ENCODE assay signal across 13 mouse cellular contexts in genomic region chr14:122684250-122684649, GRCm38 (mm10).
DNase-seq lines count a peak whose midpoint lies in the region; ATAC-seq lines count a peak whose summit lies in the region.
"Had no signal": no experiment of that assay in that cellular context is flagged by ENCODE, and none has a peak within 500 bp of the region (broad histone marks: within the 10 kb centered on the region; RNA-seq: fewer than 3 reads in every experiment).

No protein-coding gene starts in this region.

- H3K4me1 ChIP-seq in embryonic facial prominence, embryonic 12.5 days: peaks cover 10% of the 10 kb centered on the region
- H3K4me1 ChIP-seq in embryonic facial prominence, embryonic 10.5 days: peaks cover 4% of the 10 kb centered on the region
- peaks cover 11% of the 10 kb centered on the region for H3K4me1 ChIP-seq in hindbrain, embryonic 14.5 days (replicated peaks; ENCODE audit: control insufficient read depth, insufficient read depth, low read length)
- H3K4me1 ChIP-seq in neural tube, embryonic 14.5 days (ENCODE audit: control insufficient read depth, insufficient read depth, low read length): no peaks in the 10 kb centered on the region

- DNase-seq in embryonic facial prominence, embryonic 10.5 days (ENCODE audit: low spot score): no peak
- peak; percentile 45 for DNase-seq in cerebellum, adult 8-10 months
- DNase-seq in hindbrain, embryonic 14.5 days (ENCODE audit: low spot score): peak; percentile 36
- DNase-seq in spleen, adult 12 weeks (ENCODE audit: low spot score): no peak
- DNase-seq in frontal cortex, adult 2 months (ENCODE audit: extremely low spot score in 1 of 2, low spot score in 1 of 2): no peak
- DNase-seq in ovary, postnatal 36 days (ENCODE audit: low spot score): no peak
- DNase-seq: adrenal gland, adult 8-10 months; kidney, adult 11 months; layer of hippocampus, adult 9-11 months; lung, postnatal 36 days had no signal

- H3K9ac ChIP-seq in embryonic facial prominence, embryonic 12.5 days: no peak overlapping the region
- H3K9ac ChIP-seq in hindbrain, embryonic 14.5 days: no peak overlapping the region
- no peak overlapping the region for H3K9ac ChIP-seq in neural tube, embryonic 14.5 days (replicated peaks; ENCODE audit: low read depth, low read length)

- H3K9me3 ChIP-seq in embryonic facial prominence, embryonic 12.5 days: no peaks in the 10 kb centered on the region
- no peaks in the 10 kb centered on the region for H3K9me3 ChIP-seq in embryonic facial prominence, embryonic 10.5 days
- H3K9me3 ChIP-seq in hindbrain, embryonic 14.5 days (ENCODE audit: control insufficient read depth, low read length): no peaks in the 10 kb centered on the region
- H3K9me3 ChIP-seq in neural tube, embryonic 14.5 days (ENCODE audit: control insufficient read depth, low read length): no peaks in the 10 kb centered on the region

- ATAC-seq in embryonic facial prominence, embryonic 12.5 days (ENCODE audit: insufficient number of reproducible peaks, insufficient read depth, low FRiP score, low TSS enrichment): 0 out of 2 replicates have a peak, but pooled peaks have one; percentile 64
- peak; percentile 74 for ATAC-seq in hindbrain, embryonic 14.5 days (ENCODE audit: low FRiP score)
- peak; percentile 65 for ATAC-seq in neural tube, embryonic 14.5 days (ENCODE audit: low read depth)

- no peak overlapping the region for H3K4me3 ChIP-seq in embryonic facial prominence, embryonic 12.5 days
- no peak overlapping the region for H3K4me3 ChIP-seq in embryonic facial prominence, embryonic 10.5 days
- no peak overlapping the region for H3K4me3 ChIP-seq in hindbrain, embryonic 14.5 days (replicated peaks; ENCODE audit: low read length)
- H3K4me3 ChIP-seq in neural tube, embryonic 14.5 days (ENCODE audit: low read depth, low read length): no peak overlapping the region

- no peak overlapping the region for H3K27ac ChIP-seq in embryonic facial prominence, embryonic 12.5 days
- H3K27ac ChIP-seq in embryonic facial prominence, embryonic 10.5 days (replicated peaks): no peak overlapping the region
- 0 out of 2 replicates have a peak overlapping the region, but pooled peaks have one; percentile 21 for H3K27ac ChIP-seq in hindbrain, embryonic 14.5 days
- H3K27ac ChIP-seq in neural tube, embryonic 14.5 days (ENCODE audit: low read depth, low read length): no peak overlapping the region

- no peaks in the 10 kb centered on the region for H3K36me3 ChIP-seq in embryonic facial prominence, embryonic 12.5 days
- H3K36me3 ChIP-seq in embryonic facial prominence, embryonic 10.5 days (replicated peaks): no peaks in the 10 kb centered on the region
- H3K36me3 ChIP-seq in hindbrain, embryonic 14.5 days (replicated peaks; ENCODE audit: control insufficient read depth, insufficient read depth): no peaks in the 10 kb centered on the region
- no peaks in the 10 kb centered on the region for H3K36me3 ChIP-seq in neural tube, embryonic 14.5 days (ENCODE audit: control insufficient read depth, insufficient read depth, low read length)

- no peaks in the 10 kb centered on the region for H3K27me3 ChIP-seq in embryonic facial prominence, embryonic 12.5 days
- H3K27me3 ChIP-seq in embryonic facial prominence, embryonic 10.5 days (replicated peaks; ENCODE audit: low read depth, poor library complexity, severe bottlenecking): no peaks in the 10 kb centered on the region
- no peaks in the 10 kb centered on the region for H3K27me3 ChIP-seq in hindbrain, embryonic 14.5 days (ENCODE audit: control insufficient read depth, insufficient read depth, low read length)
- no peaks in the 10 kb centered on the region for H3K27me3 ChIP-seq in neural tube, embryonic 14.5 days (ENCODE audit: control insufficient read depth, insufficient read depth, low read length)

- no peak overlapping the region for H3K4me2 ChIP-seq in embryonic facial prominence, embryonic 12.5 days (replicated peaks)
- no peak overlapping the region for H3K4me2 ChIP-seq in hindbrain, embryonic 14.5 days (replicated peaks)
- no peak overlapping the region for H3K4me2 ChIP-seq in neural tube, embryonic 14.5 days (ENCODE audit: low read depth, low read length)
- H3K4me2 ChIP-seq: heart, embryonic 11.5 days had no signal

- WGBS in embryonic facial prominence, embryonic 12.5 days: 74% methylated on average over 4 of the region's 4 CpGs
- 83% methylated on average over 4 of the region's 4 CpGs for WGBS in embryonic facial prominence, embryonic 10.5 days
- 66% methylated on average over 4 of the region's 4 CpGs for WGBS in hindbrain, embryonic 14.5 days
- WGBS in neural tube, embryonic 14.5 days: 65% methylated on average over 4 of the region's 4 CpGs

Comparison
In these comparisons a context has a peak if more than half of its experiments do, and no peak if none do; other contexts are left out.
1. DNase-seq: peak in cerebellum, adult 8-10 months (single experiment) and hindbrain, embryonic 14.5 days (single experiment); none in embryonic facial prominence, embryonic 10.5 days (single experiment), spleen, adult 12 weeks (single experiment), frontal cortex, adult 2 months (0 of 2) and ovary, postnatal 36 days (single experiment).
2. Peak in every context shown above with its lines, with median percentiles within 50 percentile points of each other: ATAC-seq.